Mouse (Mus musculus) heart, embryonic 16.5 days (tissue): Measurements from ENCODE around the gene Ica1. TPM values are rescaled to one million over a fixed set of nuclear protein-coding genes. Genes with fewer than 3 reads are reported as not detected.

Source experiments
- ATAC-seq: fragments of 200-750 bp; cut with Nextera tagmentation; replicated peaks from 2 replicates; pipeline ENCODE4 v1.8.0; 2017; ENCODE audit warnings: moderate number of reproducible peaks; ENCODE audit not compliant: insufficient read depth, low FRiP score; ENCODE audit errors: extremely low read depth
- H3K27ac ChIP-seq: fragments of 300-500 bp; sonication (generic); 2 replicates; pipeline ENCODE4 v1.5.1; 2014; ENCODE audit warnings: mild to moderate bottlenecking, low read length, control low read depth, moderate library complexity
- H3K27me3 ChIP-seq: fragments of 300-500 bp; sonication (generic); 2 replicates; pipeline ENCODE4 v1.6.1; 2014; ENCODE audit warnings: low read length, mixed read lengths; ENCODE audit not compliant: control insufficient read depth, insufficient read depth
- H3K36me3 ChIP-seq: fragments of 300-500 bp; sonication (generic); 2 replicates; pipeline ENCODE4 v1.6.1; 2014; ENCODE audit not compliant: control insufficient read depth, insufficient read depth
- H3K4me1 ChIP-seq: fragments of 300-500 bp; sonication (generic); 2 replicates; pipeline ENCODE4 v1.6.1; 2014; ENCODE audit warnings: low read length, mixed read lengths; ENCODE audit not compliant: control insufficient read depth, insufficient read depth
- H3K4me2 ChIP-seq: fragments of 300-500 bp; sonication (generic); 2 replicates; pipeline ENCODE4 v1.6.1; 2014; ENCODE audit warnings: low read depth, mild to moderate bottlenecking, control low read depth, low read length
- H3K4me3 ChIP-seq: fragments of 300-500 bp; sonication (generic); 2 replicates; pipeline ENCODE4 v1.5.1; 2014; ENCODE audit warnings: mild to moderate bottlenecking, control low read depth, low read length
- H3K9ac ChIP-seq: fragments of 300-500 bp; sonication (generic); 2 replicates; pipeline ENCODE4 v1.6.1; 2014; ENCODE audit warnings: low read length, control low read depth
- H3K9me3 ChIP-seq: fragments of 300-500 bp; sonication (generic); replicated peaks from 2 replicates; pipeline ENCODE4 v1.6.1; 2016; ENCODE audit warnings: low read length; ENCODE audit not compliant: control insufficient read depth
- WGBS: fragments of 180-500 bp; shearing (Covaris S2); extraction: QIAGEN DNeasy Blood & Tissue Kit; methylation state at CpG from one replicate; pipeline ENCODE4 v1.1.7; 2014; 5-methylcytosine and 5-hydroxymethylcytosine counted together
- polyA plus RNA-seq: library from polyadenylated mRNA; unstranded; fragments of >200 nt; fragmentation: Nextera tagmentation; extraction: Ambion mirVana; gene quantifications from 2 replicates; pipeline ENCODE4 v1.2.1, GENCODE M21; 2015

Ica1 gene
- polyA plus RNA-seq, 1 experiment from 2014 or later, result 23.5 TPM

GRCm38 (mm10) chr6:8716539-8716938, 61.7 kb downstream of the Ica1 start:
- H3K9ac ChIP-seq, result no peak overlapping the region
- no peak overlapping the region for H3K27ac ChIP-seq
- WGBS, result 94% methylated on average over 2 of the region's 2 CpGs
- H3K9me3 ChIP-seq, result no peaks in the 10 kb centered on the region
- no peak overlapping the region for H3K4me2 ChIP-seq
- ATAC-seq, result no peak
- no peak overlapping the region for H3K4me3 ChIP-seq
- no peaks in the 10 kb centered on the region for H3K27me3 ChIP-seq
- H3K36me3 ChIP-seq, result no peaks in the 10 kb centered on the region
- H3K4me1 ChIP-seq, result no peaks in the 10 kb centered on the region

GRCm38 (mm10) chr6:8711246-8711645, 67.0 kb downstream of the Ica1 start:
- Histone ChIP-seq H3K4me3 (no peak overlapping the region), H3K27me3 (no peaks in the 10 kb centered on the region), H3K36me3 (no peaks in the 10 kb centered on the region), H3K9ac (no peak overlapping the region), H3K9me3 (no peaks in the 10 kb centered on the region), H3K4me2 (no peak overlapping the region), H3K27ac (no peak overlapping the region), H3K4me1 (no peaks in the 10 kb centered on the region)
- ATAC-seq, result no peak
- 80% methylated on average over 5 of the region's 5 CpGs for WGBS

GRCm38 (mm10) chr6:8694636-8695514, 83.4 kb downstream of the Ica1 start:
- no peaks in the 10 kb centered on the region for H3K27me3 ChIP-seq
- no peak overlapping the region for H3K4me2 ChIP-seq
- no peak overlapping the region for H3K9ac ChIP-seq
- no peaks in the 10 kb centered on the region for H3K9me3 ChIP-seq
- 70% methylated on average over 12 of the region's 12 CpGs for WGBS
- no peak overlapping the region for H3K4me3 ChIP-seq
- no peaks in the 10 kb centered on the region for H3K4me1 ChIP-seq
- H3K36me3 ChIP-seq, result no peaks in the 10 kb centered on the region
- ATAC-seq, result no peak
- no peak overlapping the region for H3K27ac ChIP-seq

GRCm38 (mm10) chr6:8693926-8694635, 84.2 kb downstream of the Ica1 start:
- no peaks in the 10 kb centered on the region for H3K4me1 ChIP-seq
- 60% methylated on average over 10 of the region's 10 CpGs for WGBS
- H3K27ac ChIP-seq, result no peak overlapping the region
- no peak overlapping the region for H3K9ac ChIP-seq
- H3K4me2 ChIP-seq, result no peak overlapping the region
- ATAC-seq, result no peak
- no peaks in the 10 kb centered on the region for H3K9me3 ChIP-seq
- H3K36me3 ChIP-seq, result no peaks in the 10 kb centered on the region
- H3K4me3 ChIP-seq, result no peak overlapping the region
- no peaks in the 10 kb centered on the region for H3K27me3 ChIP-seq

GRCm38 (mm10) chr6:8693141-8693881, 85.0 kb downstream of the Ica1 start:
- Histone ChIP-seq H3K4me2 (no peak overlapping the region), H3K27me3 (no peaks in the 10 kb centered on the region), H3K36me3 (no peaks in the 10 kb centered on the region), H3K9ac (no peak overlapping the region), H3K27ac (no peak overlapping the region), H3K9me3 (no peaks in the 10 kb centered on the region), H3K4me3 (no peak overlapping the region), H3K4me1 (no peaks in the 10 kb centered on the region)
- WGBS, result 71% methylated on average over 11 of the region's 11 CpGs
- ATAC-seq, result no peak

- no peaks in the 10 kb centered on the region for H3K36me3 ChIP-seq
- no peak overlapping the region for H3K4me2 ChIP-seq
- no peak overlapping the region for H3K9ac ChIP-seq
- ATAC-seq, result no peak
- no peaks in the 10 kb centered on the region; the same call in 1 of the 2 replicates for H3K4me1 ChIP-seq
- H3K27ac ChIP-seq, result no peak overlapping the region
- no peak overlapping the region for H3K4me3 ChIP-seq
- no peaks in the 10 kb centered on the region for H3K9me3 ChIP-seq
- 70% methylated on average over 2 of the region's 2 CpGs for WGBS
- H3K27me3 ChIP-seq, result no peaks in the 10 kb centered on the region
Observed at GRCm38 (mm10) chr6:8691199-8691975, 86.9 kb downstream of the Ica1 start.

GRCm38 (mm10) chr6:8690441-8690840, 87.8 kb downstream of the Ica1 start:
- no peak overlapping the region for H3K4me3 ChIP-seq
- no peaks in the 10 kb centered on the region for H3K27me3 ChIP-seq
- H3K27ac ChIP-seq, result no peak overlapping the region
- no peak overlapping the region for H3K4me2 ChIP-seq
- H3K4me1 ChIP-seq, result no peaks in the 10 kb centered on the region; the same call in 1 of the 2 replicates
- H3K9me3 ChIP-seq, result no peaks in the 10 kb centered on the region
- no peak overlapping the region for H3K9ac ChIP-seq
- WGBS, result 36% methylated on average over 3 of the region's 3 CpGs
- no peak for ATAC-seq
- no peaks in the 10 kb centered on the region for H3K36me3 ChIP-seq

GRCm38 (mm10) chr6:8686678-8687580, 91.4 kb downstream of the Ica1 start:
- Histone ChIP-seq H3K27ac (no peak overlapping the region), H3K9ac (no peak overlapping the region), H3K4me1 (peaks cover 5% of the 10 kb centered on the region; the same call in 1 of the 2 replicates), H3K27me3 (no peaks in the 10 kb centered on the region), H3K4me3 (no peak overlapping the region), H3K36me3 (no peaks in the 10 kb centered on the region), H3K4me2 (no peak overlapping the region), H3K9me3 (no peaks in the 10 kb centered on the region)
- WGBS, result 71% methylated on average over 14 of the region's 14 CpGs
- ATAC-seq, result no peak
